Mouse (Mus musculus): ENCODE results near the gene Prim2.

GRCm38 (mm10) chr1:33709615-33710014, 40.0 kb upstream of the Prim2 start:
- no peak for TF ChIP-seq GATA1 (IDR thresholded peaks at IDR 0.05; ENCODE audit: low read length)
- no peak for TF ChIP-seq TAL1 (IDR thresholded peaks at IDR 0.05; ENCODE audit: low read length)
